Mouse (Mus musculus): Measurements from ENCODE around the gene Oard1. TPM values are rescaled to one million over a fixed set of nuclear protein-coding genes. Genes with fewer than 3 reads are reported as not detected.
A peak's percentile ranks its signal among the peaks of the same experiment; 100 is the strongest.

Gene Oard1
- polyA plus RNA-seq, 1 experiment from 2014 or later = 70.6 TPM

DNA sequence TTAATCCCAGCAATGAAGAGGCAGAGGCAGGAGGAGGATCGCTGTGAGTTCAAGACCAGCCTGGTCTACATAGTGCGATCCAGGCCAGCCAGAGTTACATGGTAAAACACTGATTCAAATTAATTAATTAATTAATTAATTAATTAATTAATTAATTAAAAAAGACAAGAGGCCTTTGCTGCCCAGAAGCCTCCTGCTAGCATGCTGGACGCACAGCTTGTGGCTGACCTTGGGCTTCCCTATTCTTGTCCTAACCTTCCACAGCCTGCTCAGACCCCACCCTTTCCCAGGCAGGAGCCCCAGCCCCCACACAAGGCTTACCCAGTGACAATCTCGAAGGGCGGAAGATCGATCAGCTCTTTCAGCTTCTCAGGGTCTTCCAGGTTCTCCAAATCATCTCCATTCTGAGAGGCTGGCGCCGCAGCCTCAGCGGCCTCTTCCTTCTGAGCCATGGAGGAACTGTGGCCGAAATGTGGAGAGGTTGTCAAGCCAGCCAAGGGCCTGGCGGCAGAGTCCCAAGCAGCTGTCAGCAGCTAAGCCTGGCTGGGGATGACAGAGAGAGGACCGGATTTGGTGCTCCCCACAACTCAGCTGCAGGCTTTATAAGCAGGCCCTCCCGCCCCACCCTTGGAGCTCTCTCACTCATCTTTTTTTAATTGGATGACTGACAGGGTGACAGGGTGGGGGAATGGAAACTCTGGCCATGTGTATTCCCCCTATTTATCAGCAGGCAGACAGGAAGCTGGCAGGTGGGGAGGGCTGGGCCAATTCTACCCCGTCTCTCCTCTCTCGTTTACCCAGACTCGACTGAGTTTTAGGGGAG is 22.6 kb downstream of the Oard1 start, which contains the start of gene Apobec2:
TSS of gene Apobec2 (minus strand) at position 773 of the 823 bp plus-strand sequence.
- no peak within 1 kb of the TSS for H3K4me2 ChIP-seq (ENCODE audit: low read depth, low read length)
- no peak for ATAC-seq
- 52% methylated on average over 16 of the region's 16 CpGs for WGBS
- H3K4me1 ChIP-seq (ENCODE audit: control insufficient read depth, insufficient read depth, low read length) = peaks cover 76% of the 10 kb centered on the region
- no peaks in the 10 kb centered on the region for H3K36me3 ChIP-seq (ENCODE audit: control insufficient read depth, insufficient read depth, low read length)
- H3K27me3 ChIP-seq (replicated peaks; ENCODE audit: control insufficient read depth, insufficient read depth, low read length) = no peaks in the 10 kb centered on the region
- H3K27ac ChIP-seq (ENCODE audit: low read length) = peak within 1 kb of the TSS; percentile 64
- no peaks in the 10 kb centered on the region for H3K9me3 ChIP-seq (ENCODE audit: control insufficient read depth, low read length)
- H3K4me3 ChIP-seq (ENCODE audit: low read length) = no peak within 1 kb of the TSS
- peak within 1 kb of the TSS; percentile 49; the same call in 1 of the 2 replicates for H3K9ac ChIP-seq (ENCODE audit: low read depth, low read length)

DNA sequence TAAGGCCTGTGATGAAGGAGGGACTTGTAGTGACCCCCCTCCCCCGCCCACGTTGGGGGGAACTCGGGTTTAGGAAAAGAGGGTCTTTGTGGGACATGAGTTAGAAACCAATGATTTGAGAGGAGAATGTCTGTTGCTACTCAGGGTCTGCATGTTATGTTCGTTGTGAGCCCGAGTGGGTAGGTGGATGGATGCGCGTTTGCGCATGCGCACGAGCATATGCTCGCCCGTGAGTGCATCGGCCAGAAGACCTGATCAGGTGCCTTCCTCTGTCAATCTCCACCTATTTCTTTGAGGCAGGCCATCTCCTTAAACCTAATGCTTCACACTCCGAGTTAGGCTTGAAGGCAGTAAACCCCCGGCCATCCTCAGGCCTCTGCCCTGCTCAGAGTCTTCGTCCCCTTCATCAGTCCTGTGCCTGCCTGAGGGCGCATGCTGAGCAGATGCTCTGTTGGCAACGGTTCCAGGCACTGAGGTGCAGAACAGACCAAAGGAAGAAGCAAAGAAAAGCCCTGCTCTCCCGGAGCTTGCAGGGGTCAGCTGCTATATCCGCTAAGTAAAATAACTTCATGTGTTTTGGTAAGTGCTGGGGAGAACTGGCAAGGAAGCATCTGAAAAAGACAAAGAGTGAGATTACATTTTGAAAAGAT is 23.3 kb downstream of the Oard1 start:
- Histone ChIP-seq H3K4me3 (ENCODE audit: low read length) (no peak overlapping the region), H3K4me1 (ENCODE audit: control insufficient read depth, insufficient read depth, low read length) (peaks cover 80% of the 10 kb centered on the region), H3K9me3 (ENCODE audit: control insufficient read depth, low read length) (no peaks in the 10 kb centered on the region), H3K4me2 (ENCODE audit: low read depth, low read length) (no peak overlapping the region), H3K36me3 (ENCODE audit: control insufficient read depth, insufficient read depth, low read length) (no peaks in the 10 kb centered on the region), H3K27me3 (replicated peaks; ENCODE audit: control insufficient read depth, insufficient read depth, low read length) (no peaks in the 10 kb centered on the region), H3K27ac (ENCODE audit: low read length) (peak overlapping the region; percentile 64), H3K9ac (ENCODE audit: low read depth, low read length) (no peak overlapping the region)
- 78% methylated on average over 20 of the region's 20 CpGs for WGBS
- no peak for ATAC-seq

- Histone ChIP-seq H3K4me2 (ENCODE audit: low read depth, low read length) (no peak overlapping the region), H3K9ac (ENCODE audit: low read depth, low read length) (no peak overlapping the region), H3K27me3 (replicated peaks; ENCODE audit: control insufficient read depth, insufficient read depth, low read length) (no peaks in the 10 kb centered on the region), H3K4me1 (ENCODE audit: control insufficient read depth, insufficient read depth, low read length) (peaks cover 74% of the 10 kb centered on the region), H3K27ac (ENCODE audit: low read length) (peak overlapping the region; percentile 64), H3K36me3 (ENCODE audit: control insufficient read depth, insufficient read depth, low read length) (no peaks in the 10 kb centered on the region), H3K4me3 (ENCODE audit: low read length) (no peak overlapping the region), H3K9me3 (ENCODE audit: control insufficient read depth, low read length) (no peaks in the 10 kb centered on the region)
- peak; percentile 90 for ATAC-seq
- 40% methylated on average over 6 of the region's 6 CpGs for WGBS
These were observed 24.0 kb downstream of the Oard1 start for GRCm38 (mm10) chr17:48433689-48434330.

- no peaks in the 10 kb centered on the region for H3K27me3 ChIP-seq (replicated peaks; ENCODE audit: control insufficient read depth, insufficient read depth, low read length)
- no peaks in the 10 kb centered on the region for H3K9me3 ChIP-seq (ENCODE audit: control insufficient read depth, low read length)
- H3K27ac ChIP-seq (ENCODE audit: low read length) = peak overlapping the region; percentile 64; the same call in 1 of the 2 replicates
- no peak overlapping the region for H3K9ac ChIP-seq (ENCODE audit: low read depth, low read length)
- H3K4me1 ChIP-seq (ENCODE audit: control insufficient read depth, insufficient read depth, low read length) = peaks cover 69% of the 10 kb centered on the region
- H3K4me3 ChIP-seq (ENCODE audit: low read length) = no peak overlapping the region
- H3K4me2 ChIP-seq (ENCODE audit: low read depth, low read length) = no peak overlapping the region
- no peaks in the 10 kb centered on the region for H3K36me3 ChIP-seq (ENCODE audit: control insufficient read depth, insufficient read depth, low read length)
- no peak for ATAC-seq
- WGBS = 78% methylated on average over 5 of the region's 5 CpGs
These were observed 24.7 kb downstream of the Oard1 start for GRCm38 (mm10) chr17:48434479-48434878.

DNA sequence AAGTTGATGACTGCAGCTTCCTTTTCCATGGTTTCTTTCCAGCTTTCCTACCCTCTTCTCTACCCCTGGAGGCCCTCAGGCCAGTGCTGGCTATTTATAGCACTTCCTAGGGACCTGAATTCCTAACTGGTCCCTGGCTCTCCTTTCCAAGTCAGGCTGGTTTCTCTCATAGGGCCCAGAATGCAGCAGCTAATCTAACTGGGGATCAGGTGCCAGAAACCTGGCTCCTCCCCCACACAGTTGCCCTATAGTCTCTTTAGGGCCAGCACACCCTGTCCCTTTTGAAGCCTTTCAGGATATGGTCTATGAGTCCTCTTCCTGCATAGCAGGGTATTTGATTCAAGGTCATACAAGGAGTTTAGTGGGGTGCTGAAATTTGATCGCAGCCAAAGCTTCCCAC is 26.7 kb downstream of the Oard1 start:
- no peaks in the 10 kb centered on the region for H3K27me3 ChIP-seq (replicated peaks; ENCODE audit: control insufficient read depth, insufficient read depth, low read length)
- H3K27ac ChIP-seq (ENCODE audit: low read length) = peak overlapping the region; percentile 67
- no peak for ATAC-seq
- no peaks in the 10 kb centered on the region for H3K9me3 ChIP-seq (ENCODE audit: control insufficient read depth, low read length)
- H3K4me2 ChIP-seq (ENCODE audit: low read depth, low read length) = no peak overlapping the region
- peaks cover 52% of the 10 kb centered on the region for H3K4me1 ChIP-seq (ENCODE audit: control insufficient read depth, insufficient read depth, low read length)
- no peak overlapping the region for H3K4me3 ChIP-seq (ENCODE audit: low read length)
- WGBS = 53% methylated on average over 1 of the region's 1 CpGs
- no peak overlapping the region for H3K9ac ChIP-seq (ENCODE audit: low read depth, low read length)
- H3K36me3 ChIP-seq (ENCODE audit: control insufficient read depth, insufficient read depth, low read length) = no peaks in the 10 kb centered on the region

DNA sequence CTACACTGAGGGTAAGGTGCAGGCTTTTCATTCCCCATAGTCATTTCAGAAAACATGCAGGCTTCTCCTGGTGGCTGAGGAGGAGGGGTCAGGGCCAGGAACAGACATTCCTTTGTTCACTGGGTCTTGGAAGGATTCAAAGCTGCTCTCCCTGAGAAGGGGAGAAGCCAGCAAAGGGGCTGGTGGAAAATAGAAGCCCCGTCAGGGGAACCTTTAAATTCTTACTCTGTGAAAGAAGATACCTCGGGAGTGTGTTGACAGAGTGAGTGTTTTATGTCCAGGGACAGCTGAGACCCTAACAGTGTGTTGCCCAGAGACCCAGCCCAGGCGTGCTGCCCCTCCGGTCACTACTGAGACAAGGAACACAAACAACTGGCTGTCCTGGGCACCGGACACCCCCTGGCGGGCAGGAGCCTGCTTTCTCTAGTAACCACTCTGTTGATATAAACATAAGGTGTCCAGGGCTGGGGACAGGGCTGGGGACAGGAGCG is 27.7 kb downstream of the Oard1 start:
- Histone ChIP-seq H3K27ac (ENCODE audit: low read length) (peak overlapping the region; percentile 11), H3K9me3 (ENCODE audit: control insufficient read depth, low read length) (no peaks in the 10 kb centered on the region), H3K9ac (ENCODE audit: low read depth, low read length) (no peak overlapping the region; the same call in 1 of the 2 replicates), H3K4me3 (ENCODE audit: low read length) (no peak overlapping the region), H3K27me3 (replicated peaks; ENCODE audit: control insufficient read depth, insufficient read depth, low read length) (no peaks in the 10 kb centered on the region), H3K4me1 (ENCODE audit: control insufficient read depth, insufficient read depth, low read length) (peaks cover 43% of the 10 kb centered on the region), H3K36me3 (ENCODE audit: control insufficient read depth, insufficient read depth, low read length) (no peaks in the 10 kb centered on the region), H3K4me2 (ENCODE audit: low read depth, low read length) (no peak overlapping the region)
- ATAC-seq = no peak
- WGBS = 24% methylated on average over 7 of the region's 7 CpGs

- no peak overlapping the region for H3K27ac ChIP-seq (ENCODE audit: low read length)
- no peak overlapping the region for H3K4me2 ChIP-seq (ENCODE audit: low read depth, low read length)
- peaks cover 2% of the 10 kb centered on the region for H3K4me1 ChIP-seq (ENCODE audit: control insufficient read depth, insufficient read depth, low read length)
- peak; percentile 23; the same call in 1 of the 2 replicates for ATAC-seq
- H3K27me3 ChIP-seq (replicated peaks; ENCODE audit: control insufficient read depth, insufficient read depth, low read length) = no peaks in the 10 kb centered on the region
- no peaks in the 10 kb centered on the region for H3K9me3 ChIP-seq (ENCODE audit: control insufficient read depth, low read length)
- no peaks in the 10 kb centered on the region for H3K36me3 ChIP-seq (ENCODE audit: control insufficient read depth, insufficient read depth, low read length)
- no peak overlapping the region for H3K4me3 ChIP-seq (ENCODE audit: low read length)
- WGBS = 67% methylated on average over 7 of the region's 7 CpGs
- no peak overlapping the region for H3K9ac ChIP-seq (ENCODE audit: low read depth, low read length)
These were observed 33.1 kb downstream of the Oard1 start for GRCm38 (mm10) chr17:48442745-48443457.

- no peak overlapping the region for H3K4me3 ChIP-seq (ENCODE audit: low read length)
- H3K9ac ChIP-seq (ENCODE audit: low read depth, low read length) = no peak overlapping the region
- WGBS = 76% methylated on average over 16 of the region's 16 CpGs
- ATAC-seq = no peak
- no peaks in the 10 kb centered on the region for H3K9me3 ChIP-seq (ENCODE audit: control insufficient read depth, low read length)
- H3K27ac ChIP-seq (ENCODE audit: low read length) = no peak overlapping the region
- H3K36me3 ChIP-seq (ENCODE audit: control insufficient read depth, insufficient read depth, low read length) = no peaks in the 10 kb centered on the region
- H3K4me2 ChIP-seq (ENCODE audit: low read depth, low read length) = no peak overlapping the region
- no peaks in the 10 kb centered on the region for H3K27me3 ChIP-seq (replicated peaks; ENCODE audit: control insufficient read depth, insufficient read depth, low read length)
- no peaks in the 10 kb centered on the region for H3K4me1 ChIP-seq (ENCODE audit: control insufficient read depth, insufficient read depth, low read length)
These were observed 33.8 kb downstream of the Oard1 start for GRCm38 (mm10) chr17:48443542-48444145.
